Mouse (Mus musculus) thymus, postnatal 36 days (tissue): ENCODE data around the gene Mall.

Experiments
- DNase-seq, 2 experiments: peaks; one replicate each; pipeline ENCODE4 v3.0.0; 2022; ENCODE audit warnings: mixed read lengths in 2 of 2

Mall gene

GRCm38 (mm10) chr2:127729671-127730070 lies at the start of gene Mall:
TSS of gene Mall (minus strand) at chr2:127729932.
- DNase-seq = peak in 1 of 2 experiments; percentile 5

- DNase-seq = no peak
These were observed 48.7 kb upstream of the Mall start for GRCm38 (mm10) chr2:127778451-127778850.

DNA sequence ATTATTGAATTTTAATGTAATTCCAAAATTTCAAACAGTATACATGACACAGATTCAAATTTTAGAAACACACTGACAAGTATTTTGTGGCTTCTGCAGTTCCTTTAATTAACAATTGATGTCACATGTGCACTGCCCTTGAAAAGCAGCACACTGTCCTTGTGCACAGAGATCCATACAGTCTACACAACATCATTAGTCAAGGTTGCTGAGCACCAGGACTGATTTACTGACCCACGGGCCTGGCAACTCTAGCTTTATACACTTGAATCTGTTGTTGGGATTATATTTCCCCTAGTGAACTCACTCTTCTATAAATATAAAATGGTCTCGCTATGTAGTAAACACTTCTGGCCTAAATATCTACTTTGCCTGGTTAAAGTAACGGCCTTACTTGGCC lies 45.3 kb upstream of the Mall start:
- no peak for DNase-seq

DNA sequence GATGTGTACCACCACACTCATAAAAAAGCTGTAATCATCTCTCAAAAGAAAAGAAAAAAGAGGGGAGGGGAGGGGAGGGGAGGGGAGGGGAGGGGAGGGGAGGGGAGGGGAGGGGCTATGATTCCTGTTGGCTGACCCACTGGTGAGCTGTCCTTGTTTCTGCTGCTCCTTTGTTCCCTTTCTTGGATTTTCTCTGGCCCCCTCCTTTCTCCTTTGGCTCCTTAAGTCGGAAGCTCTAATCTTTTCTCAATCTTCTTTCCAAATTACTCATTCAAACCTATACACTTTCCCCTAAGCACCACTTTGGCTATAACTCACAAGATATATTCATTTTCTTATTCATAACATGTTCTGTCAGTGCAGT lies 44.8 kb upstream of the Mall start:
- no peak for DNase-seq

- DNase-seq = no peak
These were observed 44.3 kb upstream of the Mall start for GRCm38 (mm10) chr2:127773938-127774577.

- DNase-seq = no peak
These were observed 31.9 kb upstream of the Mall start for GRCm38 (mm10) chr2:127761587-127761986.

- DNase-seq = no peak
These were observed 30.8 kb upstream of the Mall start for GRCm38 (mm10) chr2:127760429-127761000.

GRCm38 (mm10) chr2:127760014-127760413 lies 30.3 kb upstream of the Mall start:
- DNase-seq = no peak

GRCm38 (mm10) chr2:127759157-127759880 lies 29.6 kb upstream of the Mall start:
- DNase-seq = no peak

DNA sequence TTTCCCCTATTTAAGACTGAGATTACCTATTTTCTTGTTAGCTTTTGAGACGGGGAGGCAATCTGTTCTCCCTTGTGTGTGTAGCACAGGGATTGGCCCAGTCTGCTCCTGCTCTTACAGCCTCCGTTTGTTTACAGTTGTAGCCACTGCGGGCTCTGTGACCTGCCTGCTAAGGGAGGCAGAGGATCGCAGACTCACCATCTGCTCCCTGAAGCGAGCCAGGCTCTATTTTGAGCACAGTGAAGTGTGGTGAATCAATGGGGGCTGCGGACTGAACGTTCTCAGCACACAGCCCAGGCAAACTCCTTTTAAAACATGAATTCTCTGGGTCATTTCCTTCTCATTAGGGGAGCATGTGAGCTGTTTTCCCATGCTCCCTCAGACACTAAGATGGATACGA lies 27.4 kb upstream of the Mall start:
- no peak for DNase-seq

DNA sequence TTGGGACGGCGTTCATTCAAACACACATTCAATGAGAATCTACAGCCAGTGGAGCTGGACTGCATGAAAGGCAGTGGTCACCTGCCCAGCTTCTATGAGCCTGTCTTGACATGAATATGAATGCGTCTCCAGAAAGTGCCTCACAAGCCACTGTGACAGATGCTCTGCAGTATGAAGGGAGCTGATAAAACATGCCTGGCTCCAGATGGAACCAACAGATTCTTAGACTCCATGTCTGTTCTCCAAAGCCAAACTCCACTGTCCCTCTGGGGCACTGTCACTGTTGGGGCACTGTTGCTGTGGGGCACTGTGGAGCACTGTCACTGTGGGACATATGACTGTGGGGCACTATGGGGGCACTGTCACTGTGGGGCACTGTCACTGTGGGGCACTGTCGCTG lies 24.4 kb upstream of the Mall start:
- no peak for DNase-seq

- DNase-seq = no peak
These were observed 22.3 kb upstream of the Mall start for GRCm38 (mm10) chr2:127751849-127752610.

DNA sequence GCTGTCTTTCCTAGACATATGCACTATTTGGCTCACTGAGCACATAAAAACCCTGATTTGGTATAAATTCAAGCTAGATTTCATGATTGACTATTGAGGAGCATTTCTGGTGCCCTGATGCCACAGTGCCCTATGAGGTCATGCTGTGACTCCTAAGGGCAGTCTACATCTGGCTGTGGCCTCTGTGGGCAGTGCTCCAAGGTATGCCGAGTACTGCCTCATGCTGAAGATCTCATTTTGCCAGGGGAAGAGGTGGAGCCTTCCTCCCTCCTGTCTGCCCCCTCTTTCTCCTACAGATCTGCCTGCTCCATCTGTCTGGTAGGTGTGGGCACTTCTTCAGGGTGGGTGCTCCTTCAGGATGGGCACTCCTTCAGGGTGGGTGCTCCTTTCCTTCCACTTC lies 19.6 kb upstream of the Mall start:
- no peak for DNase-seq

GRCm38 (mm10) chr2:127748316-127748715 lies 18.6 kb upstream of the Mall start:
- DNase-seq = no peak

- DNase-seq = no peak
These were observed 12.9 kb upstream of the Mall start for GRCm38 (mm10) chr2:127742637-127743036.

- no peak for DNase-seq
These were observed 11.2 kb upstream of the Mall start for GRCm38 (mm10) chr2:127740756-127741519.

- DNase-seq = no peak
These were observed 8.2 kb upstream of the Mall start for GRCm38 (mm10) chr2:127737885-127738284.

DNA sequence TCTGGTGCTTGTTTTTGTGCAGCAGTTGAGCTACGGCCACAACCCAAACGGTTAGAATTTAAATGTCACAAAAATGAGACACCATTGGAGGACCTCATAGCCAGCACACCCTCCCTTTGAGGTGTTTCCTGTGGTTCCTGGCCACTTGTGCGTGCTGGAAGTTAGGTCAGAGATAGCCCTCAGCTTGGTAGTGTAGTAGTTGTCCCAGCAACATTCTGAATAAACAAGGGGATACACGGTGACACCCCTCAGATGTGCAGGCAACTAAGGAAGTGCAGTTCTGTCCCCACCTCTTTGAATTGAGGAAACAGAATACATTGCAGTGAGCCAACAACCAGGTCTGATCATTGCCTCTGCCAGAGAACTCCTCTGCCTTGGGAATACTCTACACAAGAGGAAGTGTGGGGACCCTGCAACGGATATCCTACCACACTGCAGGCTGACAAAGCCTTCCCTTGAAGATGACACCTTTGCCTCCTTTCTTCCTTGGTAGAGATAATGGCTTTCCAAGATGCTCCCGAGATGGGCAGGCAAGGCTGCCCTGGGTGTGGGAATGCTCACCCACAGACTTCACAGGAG lies 7.0 kb upstream of the Mall start:
- DNase-seq = no peak

DNA sequence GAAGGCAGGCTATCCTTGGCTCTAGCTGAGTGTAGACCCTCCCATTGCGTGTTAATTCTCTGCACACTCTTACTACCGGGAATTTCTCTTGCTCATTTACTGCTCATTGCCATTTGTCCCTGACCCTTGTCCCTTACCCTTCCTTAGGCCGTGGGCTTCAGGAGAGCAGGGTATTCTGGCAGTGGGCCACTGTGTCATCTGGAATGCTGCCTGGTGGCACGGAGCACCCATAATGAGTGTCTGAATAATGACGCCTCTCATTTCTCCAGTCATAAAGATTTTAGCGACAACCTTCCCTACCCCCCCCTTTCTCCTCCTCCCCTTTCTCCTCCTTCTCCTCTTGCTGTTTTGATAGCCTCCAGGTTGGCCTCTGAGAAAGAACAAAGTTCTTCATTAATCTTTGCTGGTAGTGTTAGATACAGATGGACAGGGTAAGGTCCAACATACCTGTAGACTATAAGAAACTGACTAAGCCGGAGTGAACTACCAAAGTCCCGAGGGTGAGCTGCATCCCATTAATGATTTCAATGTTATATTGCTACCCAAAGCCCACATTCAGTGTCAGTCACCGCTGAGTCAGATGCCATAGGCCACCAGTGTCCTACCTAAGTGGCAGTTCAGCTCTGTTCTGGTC lies 5.9 kb upstream of the Mall start:
- no peak for DNase-seq

- DNase-seq = no peak
These were observed 5.2 kb upstream of the Mall start for GRCm38 (mm10) chr2:127734889-127735288.

DNA sequence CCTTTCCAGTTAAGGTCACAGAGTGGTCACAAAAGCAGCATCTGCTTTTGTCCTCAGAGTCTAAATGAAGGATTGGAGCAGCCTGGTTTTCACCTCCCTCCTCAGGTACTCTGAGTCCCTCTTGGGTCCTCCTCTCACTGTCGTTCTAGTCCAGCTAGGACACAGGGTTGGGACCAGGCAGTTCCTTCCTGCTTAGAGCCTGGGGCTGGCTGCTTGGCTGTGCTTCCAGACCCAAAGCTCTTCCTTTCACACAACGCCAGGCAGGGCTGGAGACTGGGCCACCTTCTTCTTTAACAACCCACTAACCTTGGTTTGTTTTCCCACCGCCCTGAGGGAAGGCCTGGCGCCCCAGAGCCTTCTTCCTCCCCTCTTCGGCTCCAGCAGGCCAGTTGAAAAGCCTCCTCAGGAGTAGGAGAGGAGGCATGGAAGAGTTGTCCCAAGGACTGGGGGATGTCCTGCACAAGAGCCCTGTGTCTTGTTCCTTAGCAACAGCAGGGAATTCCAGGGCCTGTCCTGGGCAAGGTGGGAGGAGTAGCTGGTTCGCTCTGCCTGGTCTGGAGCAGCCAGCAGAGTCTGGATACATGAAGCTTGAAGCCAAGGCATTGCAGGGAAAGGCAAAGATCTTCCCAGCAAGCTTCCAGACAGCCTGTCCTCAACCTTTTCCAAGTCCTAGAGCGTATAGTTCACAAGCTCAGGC lies 717 bp upstream of the Mall start:
- no peak for DNase-seq
